Mouse (Mus musculus) spleen, postnatal 14 days (tissue): ENCODE data around the gene Ncan.
"Not testable (repeated sequence)": the region's sequence is repeated elsewhere in the genome, so short reads cannot be mapped to it uniquely, and the experiment has no call there.

Experiments used
- DNase-seq, 2 experiments: peaks; one replicate each; pipeline ENCODE4 v3.0.0; 2021 to 2022; ENCODE audit warnings: low spot score in 2 of 2

Ncan gene

DNA sequence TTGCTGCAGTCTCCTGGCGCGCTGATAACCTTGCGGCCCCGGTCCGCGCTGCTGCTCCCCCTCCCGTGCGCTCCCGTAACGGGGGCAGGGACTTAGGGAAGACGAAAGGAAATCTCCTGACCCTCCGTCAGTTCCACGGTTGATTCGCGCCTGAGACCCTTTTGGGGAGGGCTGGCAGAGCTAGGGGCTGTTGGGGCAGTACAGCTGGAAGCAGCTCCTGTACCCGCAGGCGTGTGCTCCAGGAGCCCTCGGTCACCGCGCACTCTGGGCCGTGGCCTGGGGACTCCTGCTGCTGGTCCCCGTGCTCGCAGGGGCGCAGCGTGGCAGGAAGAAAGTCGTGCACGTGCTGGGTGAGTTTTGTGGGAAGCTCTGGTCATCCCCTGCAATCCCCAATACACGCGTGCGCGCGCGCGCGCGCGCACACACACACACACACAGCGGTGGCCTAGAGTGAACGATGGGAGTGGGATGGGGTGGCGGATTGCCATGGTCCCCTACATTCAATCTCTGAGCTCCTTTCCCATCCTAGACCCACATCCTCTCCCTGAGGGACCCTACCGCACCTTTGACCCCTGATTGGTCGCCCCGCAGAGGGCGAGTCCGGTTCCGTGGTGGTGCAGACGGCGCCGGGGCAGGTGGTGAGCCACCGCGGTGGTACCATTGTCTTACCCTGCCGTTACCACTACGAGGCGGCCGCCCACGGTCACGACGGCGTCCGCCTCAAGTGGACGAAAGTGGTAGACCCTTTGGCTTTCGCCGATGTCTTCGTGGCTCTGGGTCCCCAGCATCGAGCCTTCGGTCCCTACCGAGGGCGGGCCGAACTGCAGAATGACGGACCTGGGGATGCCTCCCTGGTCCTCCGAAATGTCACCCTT lies 36.2 kb downstream of the Ncan start:
- DNase-seq = no peak

DNA sequence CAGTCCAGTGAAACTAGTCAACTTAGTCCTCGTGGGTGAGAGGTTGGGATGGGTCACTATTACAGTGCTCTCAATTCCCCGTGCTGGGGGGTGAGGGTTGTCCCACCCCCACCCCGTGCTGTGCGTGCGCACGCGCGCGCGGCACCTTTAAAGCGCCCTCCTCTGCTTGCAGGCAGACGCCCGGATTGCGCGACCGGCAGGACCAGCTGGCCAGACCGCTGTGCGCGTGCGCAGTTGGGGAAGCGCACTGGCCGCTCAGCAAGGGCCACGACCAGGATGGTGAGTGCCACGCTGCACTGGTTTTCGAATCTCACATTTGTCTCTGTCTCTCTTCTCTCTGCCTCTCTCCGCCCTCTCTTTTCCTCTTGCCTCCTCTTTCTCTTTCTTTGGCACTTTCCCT lies 37.4 kb downstream of the Ncan start, which contains the start of gene Hapln4:
Gene Hapln4 (plus strand): TSS at position 173 of the 400 bp plus-strand sequence.
- DNase-seq = no peak

DNA sequence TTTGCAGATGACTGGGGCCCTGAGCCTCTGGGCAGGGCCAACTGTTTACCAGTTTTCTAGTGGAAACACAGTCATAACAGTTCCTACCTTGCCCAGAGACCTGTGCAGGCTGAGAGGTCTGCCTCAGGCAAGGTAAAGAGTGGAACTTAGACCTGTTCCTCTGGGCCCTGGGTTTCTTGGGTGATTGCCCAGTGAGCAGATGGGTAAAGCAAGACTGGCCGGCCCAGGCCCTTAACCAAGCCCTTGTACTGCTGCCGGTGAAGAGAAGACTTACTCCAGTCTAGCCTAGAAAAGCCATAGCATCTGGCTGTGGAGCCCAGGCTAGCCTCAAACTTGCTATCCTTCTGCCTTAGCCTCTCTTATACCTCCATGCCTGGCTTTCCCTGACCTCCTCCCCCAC lies 38.7 kb downstream of the Ncan start:
- DNase-seq = no peak

DNA sequence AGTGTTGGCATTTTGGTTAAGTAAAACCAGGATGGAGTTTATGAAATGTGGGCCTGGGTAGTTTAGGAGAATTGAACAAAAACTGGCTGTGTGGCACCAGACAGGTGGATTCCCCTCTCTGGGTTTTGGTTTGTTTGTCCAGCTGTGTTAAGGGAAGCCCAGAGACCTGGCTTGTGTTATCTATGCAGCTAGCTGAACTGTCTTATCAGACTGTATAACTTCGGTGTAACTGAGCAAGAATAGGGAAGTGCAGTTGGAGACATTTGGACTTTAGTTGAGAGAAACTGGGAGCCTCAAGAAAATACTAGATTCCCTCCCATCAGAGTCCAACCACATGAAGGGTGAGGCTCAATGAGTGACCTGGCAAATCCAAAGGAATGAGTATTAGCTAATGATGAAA lies 47.0 kb downstream of the Ncan start:
- DNase-seq = no peak

DNA sequence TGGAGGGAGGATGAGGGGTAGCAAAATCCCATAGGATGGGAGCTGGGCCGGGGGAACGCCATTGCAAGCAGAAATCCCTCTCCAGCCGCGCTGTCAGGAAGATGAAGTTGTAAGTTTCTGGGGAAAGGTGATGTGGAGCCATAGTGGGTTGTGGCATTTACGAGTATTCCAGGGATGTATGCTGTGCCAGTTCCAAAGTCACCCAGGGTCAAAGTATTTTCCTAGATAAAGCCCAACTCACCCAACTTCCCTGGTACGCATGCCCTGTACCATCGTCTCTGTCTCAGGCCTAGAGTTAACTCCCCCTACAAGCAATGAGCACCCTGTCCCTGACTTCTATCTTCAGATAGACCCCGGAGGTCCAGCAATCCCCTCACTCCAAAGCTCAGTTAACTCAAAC lies 47.6 kb downstream of the Ncan start:
- no peak for DNase-seq

DNA sequence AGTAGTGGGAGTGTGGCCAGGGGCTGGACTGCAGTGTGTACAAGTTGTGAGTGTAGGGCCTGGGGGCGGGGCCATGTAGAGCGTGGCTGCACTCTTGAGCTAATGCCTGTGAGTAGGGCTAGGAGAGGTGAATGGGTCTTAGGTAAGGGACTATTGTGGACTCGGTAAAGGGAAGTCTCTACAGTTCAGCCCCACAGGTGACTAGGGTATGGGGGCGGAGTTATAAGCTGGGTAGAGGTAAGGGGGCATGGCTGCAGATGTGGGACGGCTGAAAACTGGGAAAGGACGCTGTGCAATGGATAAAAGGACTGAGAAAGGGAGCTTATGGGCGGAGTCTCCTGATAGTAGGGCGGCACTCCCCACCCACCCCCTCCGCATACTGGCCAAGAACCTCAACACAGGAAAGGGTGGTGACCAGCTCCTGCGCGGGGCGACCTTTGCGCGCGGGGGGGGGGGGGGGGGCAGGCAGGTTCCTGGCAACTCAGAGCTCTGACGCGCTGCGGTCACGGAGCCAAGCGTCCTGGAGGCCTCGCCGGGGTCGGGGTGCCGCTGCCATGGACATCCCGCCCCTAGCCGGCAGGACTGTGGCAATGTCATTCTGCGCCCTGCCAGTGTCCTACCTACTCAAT lies 48.1 kb downstream of the Ncan start, which contains the start of gene Tm6sf2:
Gene Tm6sf2 (plus strand): TSS at position 484 of the 629 bp plus-strand sequence.
- no peak for DNase-seq

DNA sequence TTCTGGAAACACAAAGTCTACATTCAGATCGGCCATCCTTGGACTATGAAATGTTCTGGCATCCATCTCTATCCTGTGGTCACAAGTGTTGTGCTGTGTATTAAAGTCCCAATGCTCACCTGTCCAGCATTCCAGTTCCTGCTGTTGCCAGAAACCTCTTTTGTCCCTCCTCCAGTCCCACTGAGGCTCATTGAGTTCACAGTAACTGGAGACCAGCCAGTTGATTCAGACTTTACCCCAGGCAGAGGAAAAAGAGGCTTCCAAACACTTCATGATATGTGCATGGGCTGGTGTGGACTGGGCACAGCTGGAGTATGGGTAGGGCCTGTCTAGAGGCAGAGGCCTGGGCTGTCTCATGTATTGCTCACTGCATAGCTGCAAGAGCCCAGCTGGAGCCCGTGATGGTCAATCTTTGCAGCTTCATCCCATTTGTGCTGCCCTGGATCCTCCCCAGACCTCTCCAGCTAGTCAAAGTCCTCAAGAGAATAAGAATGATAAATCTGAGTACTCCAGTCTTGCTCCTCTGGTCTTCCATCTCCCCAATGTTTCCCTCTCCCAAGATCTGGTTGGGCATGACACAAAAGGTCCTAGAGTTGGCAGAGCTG lies 48.7 kb downstream of the Ncan start:
- no peak for DNase-seq

DNA sequence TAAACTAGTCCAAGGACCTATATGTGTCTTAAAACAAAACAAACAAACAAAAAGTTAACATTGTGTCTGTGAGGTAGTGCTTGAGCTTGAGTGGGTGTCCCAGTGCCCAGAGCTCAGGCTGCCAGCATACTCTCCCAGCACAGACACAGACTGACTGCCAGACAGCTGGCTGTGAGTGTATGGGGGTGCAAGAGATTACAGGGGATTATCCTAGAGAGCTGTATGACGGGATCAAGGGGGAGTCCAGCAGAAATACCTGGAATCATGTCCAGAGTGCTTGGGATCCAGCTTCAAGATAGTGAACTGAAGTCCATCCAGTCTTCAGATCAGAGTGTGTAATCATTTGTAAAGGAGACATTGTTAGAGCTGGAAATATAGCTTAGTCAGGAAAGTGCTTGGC lies 63.0 kb downstream of the Ncan start:
- DNase-seq = no peak

DNA sequence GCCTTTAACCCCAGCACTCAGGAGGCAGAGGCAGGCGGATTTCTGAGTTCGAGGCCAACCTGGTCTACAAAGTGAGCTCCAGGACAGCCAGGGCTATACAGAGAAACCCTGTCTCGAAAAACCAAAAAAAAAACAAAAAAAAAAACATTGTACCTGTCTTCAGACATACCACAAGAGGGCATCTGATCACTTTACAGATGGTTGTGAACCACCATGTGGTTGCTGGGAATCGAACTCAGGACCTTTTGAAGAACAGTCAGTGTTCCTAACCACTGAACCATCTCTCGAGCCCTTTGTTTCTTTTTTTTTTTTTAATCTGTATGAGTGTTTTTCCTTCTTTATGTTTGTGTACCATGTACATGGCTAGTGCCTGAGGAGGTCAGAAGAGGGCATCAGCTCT lies 70.2 kb downstream of the Ncan start:
- DNase-seq = not testable (repeated sequence)

DNA sequence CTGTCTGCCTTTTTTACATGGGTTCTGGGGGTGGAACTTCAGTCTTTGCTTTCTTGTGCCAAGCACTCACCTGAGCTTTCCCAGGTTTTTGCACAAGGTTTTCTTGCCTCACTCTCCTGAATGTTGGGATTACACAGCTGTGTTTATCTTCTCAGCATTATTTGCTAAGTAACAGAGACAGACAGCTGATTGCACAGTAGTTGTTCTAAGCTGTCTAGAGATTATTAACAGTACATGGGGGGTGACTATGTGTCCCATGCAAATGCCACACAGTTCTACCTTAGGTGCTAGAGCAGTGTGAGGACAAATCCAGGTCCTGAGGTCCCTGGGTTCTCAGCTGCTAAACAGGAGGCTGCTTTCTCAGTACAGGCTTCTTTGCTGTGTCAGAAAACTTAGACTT lies 71.0 kb downstream of the Ncan start:
- DNase-seq = no peak

DNA sequence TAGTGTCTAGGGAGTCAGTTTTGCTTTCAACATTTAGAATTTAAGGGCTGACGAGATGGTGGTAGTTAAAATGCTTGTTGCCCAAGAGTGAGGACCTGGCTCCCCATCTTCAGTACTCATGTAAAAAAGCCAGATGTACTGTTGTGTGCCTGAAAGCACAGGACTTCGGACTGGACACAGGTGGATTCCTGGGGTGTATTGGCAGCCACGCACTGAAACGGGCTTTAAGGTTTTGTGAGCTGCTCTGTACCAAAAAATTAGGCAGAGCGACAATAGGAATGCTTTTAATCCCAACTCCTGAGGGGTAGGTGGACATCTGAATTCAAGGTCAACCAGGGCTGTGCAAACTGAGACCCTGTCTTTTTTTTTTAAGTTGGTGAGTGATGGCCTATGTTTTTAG lies 76.7 kb downstream of the Ncan start:
- DNase-seq = no peak
